Mouse (Mus musculus) neural tube, embryonic 11.5 days (tissue): ENCODE results near the gene Rbm17. TPM values are rescaled to one million over a fixed set of nuclear protein-coding genes. Genes with fewer than 3 reads are reported as not detected.

Source experiments
- ATAC-seq: fragments of 200-750 bp; cut with Nextera tagmentation; 2 replicates; pipeline ENCODE4 v1.8.0; 2017; ENCODE audit warnings: moderate number of reproducible peaks, mild to moderate bottlenecking, moderate TSS enrichment, moderate library complexity; ENCODE audit not compliant: insufficient read depth, low FRiP score, low TSS enrichment
- DNase-seq: peaks from one replicate; pipeline ENCODE4 v3.0.0-alpha.2; 2015; ENCODE audit warnings: low spot score
- H3K27ac ChIP-seq: fragments of 300-500 bp; sonication (generic); 2 replicates; pipeline ENCODE4 v1.5.1; 2014; ENCODE audit warnings: low read depth, mild to moderate bottlenecking, low read length
- H3K27me3 ChIP-seq: fragments of 300-500 bp; sonication (generic); 2 replicates; pipeline ENCODE4 v1.6.1; 2014; ENCODE audit warnings: mild to moderate bottlenecking, low read length, mixed read lengths; ENCODE audit not compliant: control insufficient read depth, insufficient read depth
- H3K36me3 ChIP-seq: fragments of 300-500 bp; sonication (generic); 2 replicates; pipeline ENCODE4 v1.6.1; 2014; ENCODE audit warnings: mild to moderate bottlenecking, low read length, moderate library complexity, mixed read lengths; ENCODE audit not compliant: control insufficient read depth, insufficient read depth
- H3K4me1 ChIP-seq: fragments of 300-500 bp; sonication (generic); 2 replicates; pipeline ENCODE4 v1.6.1; 2014; ENCODE audit warnings: low read length, mixed read lengths; ENCODE audit not compliant: control insufficient read depth, insufficient read depth
- H3K4me2 ChIP-seq: fragments of 300-500 bp; sonication (generic); 2 replicates; pipeline ENCODE4 v1.6.1; 2014; ENCODE audit warnings: low read depth, mild to moderate bottlenecking, moderate library complexity
- H3K4me3 ChIP-seq: fragments of 300-500 bp; sonication (generic); 2 replicates; pipeline ENCODE4 v1.5.1; 2014; ENCODE audit warnings: low read depth, low read length
- H3K9ac ChIP-seq: fragments of 300-500 bp; sonication (generic); 2 replicates; pipeline ENCODE4 v1.6.1; 2014; ENCODE audit warnings: mild to moderate bottlenecking, low read length
- H3K9me3 ChIP-seq: fragments of 300-500 bp; sonication (generic); 2 replicates; pipeline ENCODE4 v1.6.1; 2016; ENCODE audit warnings: low read length; ENCODE audit not compliant: control insufficient read depth
- WGBS: fragments of 180-500 bp; shearing (Covaris S2); extraction: QIAGEN DNeasy Blood & Tissue Kit; methylation state at CpG from one replicate; pipeline ENCODE4 v1.1.7; 2014; 5-methylcytosine and 5-hydroxymethylcytosine counted together
- polyA plus RNA-seq: library from polyadenylated mRNA; unstranded; fragments of >200 nt; fragmentation: Nextera tagmentation; extraction: Ambion mirVana; gene quantifications from 2 replicates; pipeline ENCODE4 v1.2.1, GENCODE M21; 2014

Gene Rbm17
- polyA plus RNA-seq, 1 experiment from 2014 or later, result 192 TPM

DNA sequence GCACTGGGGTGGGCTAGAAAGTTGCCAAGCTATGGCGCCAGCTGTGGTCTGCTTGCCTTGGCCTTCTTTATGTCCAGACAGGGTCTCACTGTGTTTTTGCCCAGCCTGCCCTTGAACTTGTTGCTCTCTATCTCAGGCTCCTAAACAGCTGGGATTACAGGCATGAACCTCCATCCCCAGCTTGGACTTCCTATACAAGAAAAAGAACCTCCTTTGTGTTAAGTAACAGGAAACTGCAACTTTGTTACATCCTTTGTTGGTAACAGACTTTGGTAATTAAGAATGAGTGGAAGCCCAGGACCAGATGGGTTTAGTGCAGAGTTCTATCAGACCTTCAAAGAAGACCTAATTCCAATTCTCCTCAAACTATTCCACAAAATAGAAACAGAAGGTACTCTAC is 30.3 kb downstream of the Rbm17 start:
- Histone ChIP-seq H3K4me1 (no peaks in the 10 kb centered on the region), H3K4me3 (no peak overlapping the region), H3K27me3 (no peaks in the 10 kb centered on the region), H3K36me3 (no peaks in the 10 kb centered on the region), H3K9ac (no peak overlapping the region), H3K9me3 (no peaks in the 10 kb centered on the region), H3K27ac (no peak overlapping the region), H3K4me2 (no peak overlapping the region)
- WGBS, result 89% methylated on average over 1 of the region's 1 CpGs
- no peak for ATAC-seq
- DNase-seq, result no peak

GRCm38 (mm10) chr2:11571004-11571535 is 32.9 kb downstream of the Rbm17 start:
- no peak overlapping the region for H3K4me3 ChIP-seq
- H3K9ac ChIP-seq, result no peak overlapping the region
- 49% methylated on average over 6 of the region's 6 CpGs for WGBS
- H3K9me3 ChIP-seq, result no peaks in the 10 kb centered on the region
- H3K27me3 ChIP-seq, result no peaks in the 10 kb centered on the region
- H3K4me1 ChIP-seq, result no peaks in the 10 kb centered on the region
- no peak overlapping the region for H3K4me2 ChIP-seq
- H3K36me3 ChIP-seq, result no peaks in the 10 kb centered on the region
- H3K27ac ChIP-seq, result no peak overlapping the region
- ATAC-seq (no peak), DNase-seq (no peak)

- no peak overlapping the region for H3K27ac ChIP-seq
- H3K36me3 ChIP-seq, result no peaks in the 10 kb centered on the region
- 87% methylated on average over 7 of the region's 7 CpGs for WGBS
- H3K9me3 ChIP-seq, result no peaks in the 10 kb centered on the region
- no peaks in the 10 kb centered on the region for H3K4me1 ChIP-seq
- H3K4me2 ChIP-seq, result no peak overlapping the region
- DNase-seq (no peak), ATAC-seq (no peak)
- no peak overlapping the region for H3K9ac ChIP-seq
- H3K27me3 ChIP-seq, result no peaks in the 10 kb centered on the region
- no peak overlapping the region for H3K4me3 ChIP-seq
Measured at GRCm38 (mm10) chr2:11568471-11568870, 35.5 kb downstream of the Rbm17 start.

DNA sequence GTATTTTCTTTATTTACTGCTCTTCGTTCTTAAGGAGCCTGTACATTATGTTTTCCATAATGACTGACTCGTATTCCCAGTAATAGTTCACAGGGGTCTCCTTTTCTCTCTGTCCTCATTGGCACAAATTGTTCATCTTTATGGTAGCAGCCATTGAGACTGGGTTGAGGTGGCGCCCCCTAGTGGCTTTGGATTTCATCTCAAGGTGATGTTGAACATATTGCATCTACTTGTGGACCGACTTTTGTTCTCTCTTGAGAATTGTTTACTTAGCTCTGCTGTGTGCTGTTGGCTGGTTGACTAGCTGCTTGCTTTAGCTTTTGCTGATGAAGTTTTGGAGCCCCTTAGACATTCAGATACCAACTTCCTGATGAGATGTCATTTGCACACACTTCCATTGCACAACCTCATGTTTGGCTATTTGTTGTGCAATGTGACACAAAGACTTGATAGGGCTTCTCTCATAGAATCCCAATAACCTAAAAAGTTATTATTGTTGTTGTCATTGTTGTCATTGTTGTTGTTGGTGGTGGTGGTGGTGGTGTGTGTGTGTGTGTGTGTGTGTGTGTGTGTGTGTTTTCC is 36.1 kb downstream of the Rbm17 start:
- WGBS, result 67% methylated on average over 4 of the region's 4 CpGs
- H3K36me3 ChIP-seq, result no peaks in the 10 kb centered on the region
- ATAC-seq (no peak), DNase-seq (no peak)
- no peak overlapping the region for H3K9ac ChIP-seq
- no peak overlapping the region for H3K4me3 ChIP-seq
- H3K9me3 ChIP-seq, result no peaks in the 10 kb centered on the region
- no peak overlapping the region for H3K27ac ChIP-seq
- H3K4me1 ChIP-seq, result no peaks in the 10 kb centered on the region
- H3K4me2 ChIP-seq, result no peak overlapping the region
- H3K27me3 ChIP-seq, result no peaks in the 10 kb centered on the region

- Histone ChIP-seq H3K27me3 (no peaks in the 10 kb centered on the region), H3K9ac (no peak overlapping the region), H3K4me3 (no peak overlapping the region), H3K36me3 (no peaks in the 10 kb centered on the region), H3K27ac (no peak overlapping the region), H3K9me3 (no peaks in the 10 kb centered on the region), H3K4me1 (no peaks in the 10 kb centered on the region), H3K4me2 (no peak overlapping the region)
- WGBS, result 87% methylated on average over 3 of the region's 3 CpGs
- no peak for DNase-seq
- no peak for ATAC-seq
Measured at GRCm38 (mm10) chr2:11566898-11567297, 37.1 kb downstream of the Rbm17 start.

DNA sequence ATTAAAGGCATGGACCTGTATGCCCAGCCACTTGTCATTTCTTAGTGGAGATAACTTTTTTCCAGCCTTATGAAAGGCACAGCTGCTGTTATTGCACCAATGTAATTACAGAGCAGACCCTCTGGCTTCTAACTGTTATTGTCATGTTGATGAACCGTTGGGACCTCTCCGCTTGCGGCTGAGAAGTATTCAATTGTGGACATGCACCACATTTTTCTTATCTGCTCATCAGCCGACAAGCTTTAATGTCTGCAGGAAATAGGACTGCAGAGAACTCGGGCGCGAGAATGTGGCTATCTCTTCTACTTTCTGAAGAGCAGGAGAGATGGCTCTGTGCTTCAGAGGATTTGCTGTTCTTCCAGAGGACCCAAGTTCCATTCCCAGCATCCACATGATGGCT is 37.7 kb downstream of the Rbm17 start:
- WGBS, result 63% methylated on average over 7 of the region's 7 CpGs
- H3K4me1 ChIP-seq, result no peaks in the 10 kb centered on the region
- no peak overlapping the region for H3K4me3 ChIP-seq
- no peak overlapping the region for H3K9ac ChIP-seq
- no peak for ATAC-seq
- H3K27ac ChIP-seq, result no peak overlapping the region
- H3K27me3 ChIP-seq, result no peaks in the 10 kb centered on the region
- no peak for DNase-seq
- H3K36me3 ChIP-seq, result no peaks in the 10 kb centered on the region
- H3K9me3 ChIP-seq, result no peaks in the 10 kb centered on the region
- no peak overlapping the region for H3K4me2 ChIP-seq

DNA sequence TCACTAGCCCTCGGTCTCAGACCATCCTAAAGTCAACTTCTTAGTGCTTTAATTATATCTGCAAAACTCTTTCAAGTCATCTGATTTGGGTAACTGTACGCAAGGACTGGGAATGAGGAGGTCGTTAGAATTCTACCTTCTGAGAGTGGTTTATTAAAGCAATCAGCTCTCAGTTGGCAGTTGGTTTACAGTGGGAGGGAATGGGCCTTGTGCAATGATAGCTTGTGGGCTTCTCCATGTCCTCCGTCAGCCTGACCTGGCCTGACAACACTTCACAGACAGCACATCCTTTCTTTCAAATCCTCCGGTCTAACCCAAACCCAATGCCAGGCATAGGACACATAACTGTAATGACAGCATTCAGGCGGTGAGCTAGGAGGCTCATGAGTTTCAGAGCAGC is 39.2 kb downstream of the Rbm17 start:
- no peaks in the 10 kb centered on the region for H3K4me1 ChIP-seq
- H3K4me3 ChIP-seq, result no peak overlapping the region
- DNase-seq (no peak), ATAC-seq (no peak)
- H3K27ac ChIP-seq, result no peak overlapping the region
- no peak overlapping the region for H3K9ac ChIP-seq
- H3K36me3 ChIP-seq, result no peaks in the 10 kb centered on the region
- 84% methylated on average over 6 of the region's 6 CpGs for WGBS
- no peak overlapping the region for H3K4me2 ChIP-seq
- no peaks in the 10 kb centered on the region for H3K27me3 ChIP-seq
- H3K9me3 ChIP-seq, result no peaks in the 10 kb centered on the region

DNA sequence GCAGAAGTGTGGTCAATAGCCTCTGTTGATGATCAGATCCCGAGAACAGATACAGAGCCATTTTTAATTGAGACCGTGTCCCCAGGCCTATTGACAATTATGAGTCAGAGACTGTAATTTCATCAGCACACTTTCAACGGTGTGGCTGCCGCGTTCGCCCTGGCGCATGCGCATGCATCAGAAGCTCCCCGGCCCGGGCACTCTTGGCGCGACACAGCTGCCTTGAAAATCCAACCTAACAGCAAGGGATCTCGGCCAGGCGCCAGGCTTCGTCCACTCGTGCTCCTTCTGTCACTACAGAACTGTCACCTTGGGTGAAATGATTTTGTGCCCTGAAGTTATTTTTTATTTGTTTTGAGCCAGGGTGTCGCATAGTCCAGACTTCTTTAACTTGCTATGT is 40.7 kb downstream of the Rbm17 start:
- Histone ChIP-seq H3K4me2 (no peak overlapping the region), H3K4me1 (no peaks in the 10 kb centered on the region), H3K9ac (no peak overlapping the region), H3K27ac (no peak overlapping the region), H3K27me3 (no peaks in the 10 kb centered on the region), H3K4me3 (no peak overlapping the region), H3K9me3 (no peaks in the 10 kb centered on the region), H3K36me3 (no peaks in the 10 kb centered on the region)
- 89% methylated on average over 17 of the region's 17 CpGs for WGBS
- ATAC-seq, result no peak
- DNase-seq, result no peak

- WGBS, result 78% methylated on average over 7 of the region's 7 CpGs
- no peak overlapping the region for H3K9ac ChIP-seq
- no peak overlapping the region for H3K4me2 ChIP-seq
- peaks cover 10% of the 10 kb centered on the region for H3K27me3 ChIP-seq
- H3K9me3 ChIP-seq, result no peaks in the 10 kb centered on the region
- no peaks in the 10 kb centered on the region for H3K4me1 ChIP-seq
- no peak for DNase-seq
- H3K36me3 ChIP-seq, result no peaks in the 10 kb centered on the region
- no peak overlapping the region for H3K27ac ChIP-seq
- no peak for ATAC-seq
- no peak overlapping the region for H3K4me3 ChIP-seq
Measured at GRCm38 (mm10) chr2:11558654-11559053, 45.3 kb downstream of the Rbm17 start.
